In genomic region chr11:34073776-34074175, GRCm38 (mm10) we compare ENCODE assay signal across 9 mouse cellular contexts. TPM values are rescaled to one million over a fixed set of nuclear protein-coding genes. Genes with fewer than 3 reads are reported as not detected.
A peak's percentile ranks its signal among the peaks of the same experiment; 100 is the strongest.
DNase-seq lines count a peak whose midpoint lies in the region; ATAC-seq and TF ChIP-seq lines count a peak whose summit lies in the region.
"Had no signal": no experiment of that assay in that cellular context is flagged by ENCODE, and none has a peak within 500 bp of the region (broad histone marks: within the 10 kb centered on the region; RNA-seq: fewer than 3 reads in every experiment).

No protein-coding gene starts in this region.

- no peak overlapping the region for H3K9ac ChIP-seq in CH12.LX (ENCODE audit: insufficient read depth, low read depth)
- H3K9ac ChIP-seq in heart, embryonic 11.5 days (ENCODE audit: low read depth, low read length), result no peak overlapping the region
- H3K9ac ChIP-seq in kidney, postnatal 0 days (ENCODE audit: low read depth, low read length), result no peak overlapping the region
- H3K9ac ChIP-seq: heart, embryonic 15.5 days had no signal

- peak; percentile 92 for TF ChIP-seq RAD21 in CH12.LX (IDR thresholded peaks at IDR 0.05; ENCODE audit: low read depth, low read length)

- H3K79me2 ChIP-seq in CH12.LX (replicated peaks; ENCODE audit: control insufficient read depth, extremely low read depth, insufficient read depth, poor library complexity, severe bottlenecking), result no peaks in the 10 kb centered on the region

- H3K27ac ChIP-seq in CH12.LX (ENCODE audit: insufficient read depth, low read depth), result no peak overlapping the region
- H3K27ac ChIP-seq in heart, embryonic 11.5 days (ENCODE audit: low read depth, low read length), result no peak overlapping the region
- no peak overlapping the region for H3K27ac ChIP-seq in kidney, postnatal 0 days
- H3K27ac ChIP-seq: heart, embryonic 15.5 days had no signal

- TF ChIP-seq EP300 in CH12.LX (IDR thresholded peaks at IDR 0.05; ENCODE audit: low read length), result peak; percentile 30; the same call in 1 of the 2 replicates

- no peak for TF ChIP-seq POLR2A in CH12.LX (IDR thresholded peaks at IDR 0.05; ENCODE audit: low read depth, low read length)

- dilution Hi-C loops in CH12.LX (cut with MboI; ENCODE audit: extremely low pct_ligation_motif_present, extremely low pct_unique_long_range_greater_than_20kb, low sequenced_read_pairs), result no loop called here

- no peak overlapping the region for H3K4me3 ChIP-seq in CH12.LX (replicated peaks in 1 of 3; ENCODE audit: low read depth in 2 of 3, low read length in 2 of 3, poor library complexity in 1 of 3)
- no peak overlapping the region for H3K4me3 ChIP-seq in heart, embryonic 11.5 days (ENCODE audit: low read depth, low read length)
- H3K4me3 ChIP-seq in kidney, postnatal 0 days (replicated peaks; ENCODE audit: low read depth, low read length), result no peak overlapping the region
- H3K4me3 ChIP-seq: heart, embryonic 15.5 days had no signal

- WGBS in heart, embryonic 11.5 days (ENCODE audit: insufficient replicate concordance), result 11% methylated on average over 15 of the region's 15 CpGs
- 17% methylated on average over 15 of the region's 15 CpGs for WGBS in kidney, postnatal 0 days

- in situ Hi-C loops in CH12.LX (cut with MboI; ENCODE audit: low pct_ligation_motif_present, low pct_unique_long_range_greater_than_20kb, low sequenced_read_pairs), result loop anchor here (10.0 kb wide), 1 partner anchor 69 kb away; no protein-coding TSS in a partner anchor

- TF ChIP-seq CTCF in CH12.LX (conservative IDR thresholded peaks at IDR 0.05 in 1 of 2, IDR thresholded peaks at IDR 0.05 in 1 of 2; ENCODE audit: low read depth in 2 of 2, low read length in 2 of 2), result peak; percentile 83 to 98
- TF ChIP-seq CTCF in kidney, postnatal 0 days (IDR thresholded peaks at IDR 0.05; ENCODE audit: low read depth), result peak; percentile 90

- no peaks in the 10 kb centered on the region for H3K9me3 ChIP-seq in CH12.LX (replicated peaks; ENCODE audit: low read length)
- H3K9me3 ChIP-seq in heart, embryonic 11.5 days (replicated peaks; ENCODE audit: control insufficient read depth, low read length), result no peaks in the 10 kb centered on the region
- H3K9me3 ChIP-seq in kidney, postnatal 0 days (replicated peaks; ENCODE audit: low read length), result no peaks in the 10 kb centered on the region
- H3K9me3 ChIP-seq: heart, embryonic 15.5 days had no signal

- H3K4me2 ChIP-seq in CH12.LX (ENCODE audit: insufficient read depth, low read depth, poor library complexity, severe bottlenecking), result no peak overlapping the region
- H3K4me2 ChIP-seq in heart, embryonic 11.5 days, result peak overlapping the region; percentile 40
- no peak overlapping the region for H3K4me2 ChIP-seq in kidney, postnatal 0 days (ENCODE audit: low read length)
- H3K4me2 ChIP-seq: heart, embryonic 15.5 days had no signal

- H3K4me1 ChIP-seq in CH12.LX (ENCODE audit: control insufficient read depth in 1 of 2, insufficient read depth in 2 of 2), result peaks cover 9 to 65% of the 10 kb centered on the region in 2 experiments
- peaks cover 5% of the 10 kb centered on the region; the same call in 1 of the 2 replicates for H3K4me1 ChIP-seq in heart, embryonic 11.5 days (ENCODE audit: control insufficient read depth, insufficient read depth, low read length)
- H3K4me1 ChIP-seq in kidney, postnatal 0 days (replicated peaks; ENCODE audit: insufficient read depth, low read length), result 0 out of 2 replicates have a peak, but pooled peaks cover 2% of the 10 kb centered on the region

- peaks cover 85 to 89% of the 10 kb centered on the region in 2 experiments for H3K36me3 ChIP-seq in CH12.LX (replicated peaks in 1 of 2; ENCODE audit: control insufficient read depth in 1 of 2, insufficient read depth in 1 of 2, low read length in 1 of 2)
- no peaks in the 10 kb centered on the region for H3K36me3 ChIP-seq in heart, embryonic 11.5 days (ENCODE audit: control insufficient read depth, insufficient read depth, low read length)
- no peaks in the 10 kb centered on the region for H3K36me3 ChIP-seq in kidney, postnatal 0 days (ENCODE audit: insufficient read depth, low read length)
- H3K36me3 ChIP-seq: heart, embryonic 15.5 days had no signal

- no peaks in the 10 kb centered on the region for H3K27me3 ChIP-seq in CH12.LX (replicated peaks)
- peaks cover 5% of the 10 kb centered on the region; the same call in 1 of the 2 replicates for H3K27me3 ChIP-seq in heart, embryonic 11.5 days (ENCODE audit: control insufficient read depth, insufficient read depth, low read length)
- no peaks in the 10 kb centered on the region for H3K27me3 ChIP-seq in kidney, postnatal 0 days (ENCODE audit: insufficient read depth, low read length)
- H3K27me3 ChIP-seq: heart, embryonic 15.5 days had no signal

- no peak for ATAC-seq in heart, embryonic 11.5 days (replicated peaks; ENCODE audit: insufficient number of reproducible peaks, low FRiP score, low TSS enrichment)
- ATAC-seq in kidney, postnatal 0 days (replicated peaks; ENCODE audit: low FRiP score, low read depth), result no peak

- peak; percentile 81 for DNase-seq in CH12.LX (ENCODE audit: extremely low read depth)
- DNase-seq in adrenal gland, adult 8-10 months, result peak; percentile 27
- DNase-seq in embryo, embryonic 10.5 days (ENCODE audit: low spot score), result peak; percentile 82
- peak; percentile 74 for DNase-seq in kidney, postnatal 0 days (ENCODE audit: low spot score)
- peak; percentile 74 for DNase-seq in lung, postnatal 10 days
- DNase-seq in ovary, postnatal 14 days (ENCODE audit: low spot score), result peak; percentile 47
- peak; percentile 15 to 43 for DNase-seq in urinary bladder, postnatal 36 days (ENCODE audit: low spot score in 2 of 2)

TF ChIP-seq in CH12.LX, 34 proteins besides CTCF, POLR2A, EP300 and RAD21 (continues in another document):
- TF ChIP-seq JUN (IDR thresholded peaks at IDR 0.05; ENCODE audit: insufficient read depth, low read depth, low read length) (no peak; the same call in 1 of the 2 replicates), MYC (IDR thresholded peaks at IDR 0.05; ENCODE audit: low read depth, low read length) (peak; percentile 65; the same call in 1 of the 2 replicates), MAZ (IDR thresholded peaks at IDR 0.05; ENCODE audit: low read depth, low read length) (0 out of 2 replicates have a peak, but pooled peaks have one; percentile 47), MEF2A (IDR thresholded peaks at IDR 0.05; ENCODE audit: borderline replicate concordance, low read depth, low read length) (peak; percentile 69), ZMIZ1 (IDR thresholded peaks at IDR 0.05; ENCODE audit: low read depth, low read length) (no peak), RCOR1 (conservative IDR thresholded peaks at IDR 0.05; ENCODE audit: low read depth, low read length) (no peak), IRF4 (IDR thresholded peaks at IDR 0.05; ENCODE audit: low read depth, low read length) (peak; percentile 76), ZC3H11A (IDR thresholded peaks at IDR 0.05; ENCODE audit: low read depth, low read length) (peak; percentile 85), ELF1 (IDR thresholded peaks at IDR 0.05; ENCODE audit: low read depth, low read length) (peak; percentile 82), ZKSCAN1 (IDR thresholded peaks at IDR 0.05; ENCODE audit: borderline replicate concordance, low read depth, low read length) (no peak), SMC3 (IDR thresholded peaks at IDR 0.05; ENCODE audit: low read depth, low read length) (peak; percentile 99), MXI1 (IDR thresholded peaks at IDR 0.05; ENCODE audit: low read depth, low read length) (no peak), NRF1 (IDR thresholded peaks at IDR 0.05; ENCODE audit: low read depth, low read length) (no peak), JUND (conservative IDR thresholded peaks at IDR 0.05; ENCODE audit: low read depth, low read length) (no peak), ZNF384 (IDR thresholded peaks at IDR 0.05; ENCODE audit: low read depth, low read length) (no peak), CHD1 (IDR thresholded peaks at IDR 0.05; ENCODE audit: low read depth, low read length) (no peak), POLR2AphosphoS2 (IDR thresholded peaks at IDR 0.05; ENCODE audit: low read depth, low read length) (no peak), SIN3A (IDR thresholded peaks at IDR 0.05; ENCODE audit: low read length) (peak; percentile 60), USF1 (IDR thresholded peaks at IDR 0.05; ENCODE audit: low read depth, low read length) (no peak), MAX (IDR thresholded peaks at IDR 0.05; ENCODE audit: low read length) (peak; percentile 66; the same call in 1 of the 2 replicates), GABPA (IDR thresholded peaks at IDR 0.05; ENCODE audit: insufficient replicate concordance, low read depth, low read length) (no peak), BHLHE40 (IDR thresholded peaks at IDR 0.05; ENCODE audit: low read depth, low read length) (peak; percentile 50), MAFK (IDR thresholded peaks at IDR 0.05; ENCODE audit: insufficient replicate concordance, low read length) (no peak), PAX5 (IDR thresholded peaks at IDR 0.05; ENCODE audit: low read length) (no peak), CHD2 (IDR thresholded peaks at IDR 0.05; ENCODE audit: low read length) (no peak), TCF12 (IDR thresholded peaks at IDR 0.05; ENCODE audit: low read depth, low read length) (peak; percentile 42; the same call in 1 of the 2 replicates), E2F4 (IDR thresholded peaks at IDR 0.05; ENCODE audit: insufficient replicate concordance, low read depth, low read length) (no peak), KAT2A (IDR thresholded peaks at IDR 0.05; ENCODE audit: insufficient replicate concordance, low read length) (no peak), HCFC1 (IDR thresholded peaks at IDR 0.05; ENCODE audit: low read depth, low read length) (peak; percentile 63), USF2 (conservative IDR thresholded peaks at IDR 0.05; ENCODE audit: low read depth, low read length) (no peak)

RNA-seq across cellular contexts. Expression of gene 4930469K13Rik, which starts 24.6 kb away (rescaled TPM):
- total RNA-seq in CH12.LX (2012; rRNA removed), result not detected in 2 replicates
- total RNA-seq in CH12.LX (2014; rRNA removed), result 0.42 TPM in 1 of 2 replicates, not detected in the other
- not detected in 2 replicates for polyA plus RNA-seq in CH12.LX (2012; ENCODE audit: insufficient read length, low read depth)
- not detected for total RNA-seq in adrenal gland, adult 8-10 months (2022)
- 0.34 TPM in 1 of 2 replicates, not detected in the other for polyA plus RNA-seq in heart, embryonic 11.5 days (2014; fragmentation: Nextera tagmentation; extraction: Ambion mirVana)
- not detected in 2 replicates for polyA plus RNA-seq in kidney, postnatal 0 days (2015; fragmentation: Nextera tagmentation; extraction: Ambion mirVana)
- polyA plus RNA-seq: heart, embryonic 15.5 days had no signal

RNA-seq across cellular contexts. Expression of gene Lcp2, which starts 27.1 kb away (rescaled TPM):
- total RNA-seq in CH12.LX (2012; rRNA removed) (18.3 and 19.4 TPM in 2 replicates), CH12.LX (2014; rRNA removed) (5.9 and 24.0 TPM in 2 replicates)
- 18.7 and 20.1 TPM in 2 replicates for polyA plus RNA-seq in CH12.LX (2012; ENCODE audit: insufficient read length, low read depth)
- total RNA-seq in adrenal gland, adult 8-10 months (2022), result 1 to 10 TPM; 3.0 to 5.9 (median 4.1) TPM
- polyA plus RNA-seq in heart, embryonic 11.5 days (2014; fragmentation: Nextera tagmentation; extraction: Ambion mirVana), result 1.7 and 1.9 TPM in 2 replicates
- polyA plus RNA-seq in kidney, postnatal 0 days (2015; fragmentation: Nextera tagmentation; extraction: Ambion mirVana), result 1.5 and 1.7 TPM in 2 replicates

Comparison
In these comparisons a context has a peak if more than half of its experiments do, and no peak if none do; other contexts are left out.
1. DNase-seq: peak in every context shown above with its lines; median percentile 82 in embryo, embryonic 10.5 days; 81 in CH12.LX; 74 in kidney, postnatal 0 days; 74 in lung, postnatal 10 days; 47 in ovary, postnatal 14 days; 29 in urinary bladder, postnatal 36 days; 27 in adrenal gland, adult 8-10 months.